Mouse (Mus musculus) frontal cortex, adult (tissue): ENCODE results near the gene Dhx34.
A peak's percentile ranks its signal among the peaks of the same experiment; 100 is the strongest.

ENCODE experiments used
- ATAC-seq: cut with Nextera tagmentation; 2 replicates; pipeline ENCODE4 v1.9.2; 2017; ENCODE audit warnings: mild to moderate bottlenecking, moderate library complexity, mixed read lengths; ENCODE audit not compliant: low TSS enrichment

Gene Dhx34

GRCm38 (mm10) chr7:16210862-16211365, 10.9 kb downstream of the Dhx34 start:
- ATAC-seq = no peak

DNA sequence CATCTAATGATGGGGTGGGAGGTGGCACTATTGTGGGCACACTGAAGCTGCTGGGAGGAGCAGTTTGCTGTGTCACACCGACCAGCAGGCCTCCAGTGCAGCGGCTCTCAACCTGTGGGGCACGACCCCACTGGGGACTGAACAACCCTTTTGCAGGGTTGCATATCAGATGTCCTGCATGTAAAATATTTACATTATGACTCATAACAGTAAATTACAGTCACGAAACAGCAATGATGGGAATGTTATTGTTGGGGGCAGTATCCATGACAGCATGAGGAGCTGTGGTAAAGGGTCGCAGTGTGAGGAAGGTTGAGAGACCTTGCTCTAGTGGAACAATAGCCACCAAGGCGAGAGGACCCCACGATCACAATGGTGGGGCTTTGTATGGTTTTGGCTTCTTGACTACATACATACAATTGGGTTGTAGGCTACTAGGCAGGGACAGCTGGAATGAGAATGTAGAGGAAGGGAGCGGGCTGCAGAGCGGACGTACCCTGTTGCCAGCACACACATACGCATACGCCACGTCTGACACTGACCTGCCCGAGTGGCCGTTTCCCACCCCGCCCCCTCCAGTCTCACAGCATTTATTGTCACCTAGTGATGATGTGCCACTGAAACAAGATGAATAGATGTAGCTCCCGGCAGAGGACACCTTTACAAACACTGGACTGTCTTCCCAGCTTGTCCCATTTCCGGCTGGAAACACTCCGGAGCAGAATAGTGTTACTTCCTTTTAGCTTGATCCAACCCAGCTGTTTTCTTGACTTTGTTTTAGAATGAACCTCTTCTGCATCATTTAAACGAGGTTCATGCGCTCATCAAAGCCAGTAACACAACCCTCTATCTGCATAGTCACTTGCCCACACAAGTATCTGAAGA, 12.8 kb downstream of the Dhx34 start:
- ATAC-seq = no peak

GRCm38 (mm10) chr7:16207496-16207895, 14.3 kb downstream of the Dhx34 start:
- peak; percentile 90 for ATAC-seq

DNA sequence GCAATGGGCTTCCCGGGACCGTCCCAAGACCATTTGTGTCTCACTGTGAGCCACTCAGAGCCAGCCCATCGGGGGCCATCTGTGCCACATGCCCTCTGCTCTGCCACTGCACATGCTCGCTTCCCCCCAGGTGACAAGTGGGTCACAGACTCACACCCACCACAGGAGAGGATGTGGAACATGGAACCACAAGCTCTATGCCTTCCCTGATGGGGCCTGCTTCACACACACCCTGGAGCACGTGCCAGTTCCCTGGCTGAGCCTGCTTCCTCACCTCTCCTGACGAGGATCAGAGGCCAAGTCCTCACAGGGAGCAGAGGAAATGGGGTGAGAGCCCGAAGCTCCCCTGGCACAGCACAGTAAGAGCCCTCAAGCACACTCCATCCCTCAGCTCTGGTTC, 14.8 kb downstream of the Dhx34 start:
- peak; percentile 33; the same call in 1 of the 2 replicates for ATAC-seq

DNA sequence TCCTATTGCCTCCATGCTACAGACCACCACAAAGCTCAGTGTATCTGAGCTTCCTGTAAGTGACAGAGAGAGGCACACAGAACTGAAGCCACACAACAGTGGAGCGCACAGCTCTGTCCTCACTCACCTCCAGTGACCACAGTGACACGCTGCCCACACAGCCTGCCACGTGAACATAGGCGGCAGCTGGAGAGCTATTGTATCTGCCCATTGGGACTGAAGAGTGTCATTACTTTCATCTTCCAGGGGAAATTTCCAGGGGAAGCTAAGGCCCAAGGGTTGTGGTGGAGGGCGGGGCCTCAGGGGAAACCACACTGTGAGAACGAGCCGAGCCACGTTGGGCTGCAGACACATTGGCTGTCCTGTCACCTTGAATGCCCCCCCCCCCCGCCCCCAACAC, 17.0 kb downstream of the Dhx34 start:
- no peak for ATAC-seq

- ATAC-seq = no peak
Measured at GRCm38 (mm10) chr7:16203505-16203903, 18.3 kb downstream of the Dhx34 start.

DNA sequence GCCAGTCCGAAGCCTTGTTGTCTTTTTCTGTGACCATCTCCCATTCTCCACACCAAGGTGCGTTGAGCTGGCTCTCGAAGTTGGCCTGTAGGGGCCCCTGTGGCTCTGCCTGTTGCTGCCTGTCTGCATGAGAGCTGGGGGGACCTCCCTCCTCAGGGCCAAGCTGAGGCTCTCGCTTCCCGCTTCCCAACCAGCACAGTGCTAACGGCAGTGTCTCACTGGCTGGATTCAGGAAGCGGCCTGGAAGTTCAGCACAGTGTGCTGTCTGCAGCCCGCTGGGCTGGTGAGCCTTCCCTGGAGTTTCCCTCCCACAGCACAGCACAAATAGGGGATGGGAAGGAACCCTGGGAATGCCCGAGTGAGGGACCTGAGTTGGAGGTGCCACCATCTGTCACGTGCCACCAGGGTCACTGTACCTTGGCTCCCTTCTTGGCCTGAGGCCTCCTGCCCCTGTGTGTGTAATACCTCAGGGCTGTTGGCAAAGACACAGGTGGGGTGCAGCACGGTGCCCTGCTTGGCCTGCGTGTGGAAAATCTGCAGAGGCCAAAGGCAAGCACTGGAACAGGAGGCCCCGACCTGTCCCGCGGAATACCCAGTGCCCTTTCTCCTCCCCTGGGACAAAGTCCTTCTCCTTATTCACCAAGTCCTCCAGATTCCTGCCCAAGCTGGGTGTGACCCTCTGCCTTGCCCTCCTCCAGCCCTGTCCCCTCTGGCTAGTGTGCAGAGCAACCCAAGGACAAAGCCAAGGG, 18.9 kb downstream of the Dhx34 start:
- ATAC-seq = no peak

DNA sequence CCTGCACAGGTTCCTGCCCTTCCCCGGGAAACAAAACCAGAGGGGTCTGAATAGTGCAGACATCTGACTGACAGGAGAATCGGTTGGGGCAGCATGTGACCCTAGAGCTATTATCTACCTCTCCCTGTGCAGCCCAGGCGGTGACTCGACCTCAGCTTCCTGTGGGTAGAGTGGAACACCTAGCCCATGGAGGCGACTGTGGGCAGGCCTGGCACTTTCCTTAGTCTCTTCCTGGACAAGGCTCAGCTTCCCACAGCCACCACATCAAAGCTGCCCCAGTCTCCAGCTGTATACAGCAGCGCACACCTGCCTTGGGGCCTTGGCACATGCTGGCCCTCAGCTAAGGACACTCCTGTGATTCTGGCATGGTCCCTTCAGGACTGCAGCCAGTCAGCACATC, 20.7 kb downstream of the Dhx34 start:
- no peak for ATAC-seq

DNA sequence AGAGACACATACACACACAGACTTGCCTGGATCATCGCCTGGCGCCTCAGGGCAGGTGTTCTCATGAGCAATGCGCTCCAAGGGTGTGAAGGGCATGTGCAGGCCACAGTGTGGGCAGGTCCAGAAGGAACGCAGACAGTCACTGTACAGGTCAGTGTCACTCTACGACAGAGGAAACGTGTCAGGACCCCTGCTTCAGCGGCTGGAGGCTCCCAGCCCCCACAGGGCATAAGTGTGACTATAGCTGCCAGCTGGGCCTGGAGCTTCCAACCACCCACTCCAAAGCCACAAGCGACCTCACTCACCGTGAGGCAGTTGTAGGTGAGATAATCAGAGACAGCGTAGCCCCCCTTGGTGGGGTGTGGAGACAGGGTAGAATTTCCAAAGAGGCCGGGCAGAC, 23.3 kb downstream of the Dhx34 start:
- ATAC-seq = no peak

GRCm38 (mm10) chr7:16197166-16197565, 24.7 kb downstream of the Dhx34 start:
- no peak for ATAC-seq

DNA sequence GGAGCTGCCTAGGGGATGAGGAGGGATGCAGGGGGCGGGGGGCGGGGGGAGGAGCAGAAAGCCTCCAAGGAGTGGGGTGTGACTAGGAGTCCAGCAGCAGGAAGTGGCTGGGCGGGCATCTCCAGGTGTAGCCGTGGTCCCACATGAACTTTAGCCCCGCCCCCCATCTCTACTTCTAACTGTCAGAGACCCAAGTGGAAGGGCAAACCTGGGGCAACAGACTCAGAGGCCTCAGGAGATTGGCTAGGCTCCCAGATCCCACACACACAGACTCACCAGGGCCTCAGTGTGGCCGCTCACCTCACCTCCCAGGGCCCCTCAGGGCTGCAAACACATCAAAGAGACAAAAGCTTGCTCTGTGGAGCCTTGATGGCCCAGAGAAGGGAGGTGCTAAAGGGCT, 25.2 kb downstream of the Dhx34 start:
- no peak for ATAC-seq

DNA sequence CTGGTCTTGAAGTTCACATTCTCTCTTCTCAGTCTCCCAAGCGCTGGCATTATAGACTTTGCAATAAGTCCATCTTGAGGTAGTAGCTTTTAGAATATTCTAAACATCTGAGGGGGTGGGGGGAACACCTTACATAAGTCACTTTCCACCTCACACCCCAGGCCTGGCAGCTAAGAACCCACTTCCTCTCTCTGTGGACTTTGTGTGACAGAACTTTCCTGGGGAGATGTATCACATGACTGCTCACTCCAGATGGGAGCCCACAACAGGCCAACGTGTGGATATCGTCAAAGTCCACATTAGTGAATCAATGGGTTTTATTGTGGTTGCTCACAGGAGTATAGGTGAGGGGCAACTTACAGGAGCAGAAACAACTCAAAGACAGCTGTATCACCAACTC, 28.1 kb downstream of the Dhx34 start:
- ATAC-seq = no peak

DNA sequence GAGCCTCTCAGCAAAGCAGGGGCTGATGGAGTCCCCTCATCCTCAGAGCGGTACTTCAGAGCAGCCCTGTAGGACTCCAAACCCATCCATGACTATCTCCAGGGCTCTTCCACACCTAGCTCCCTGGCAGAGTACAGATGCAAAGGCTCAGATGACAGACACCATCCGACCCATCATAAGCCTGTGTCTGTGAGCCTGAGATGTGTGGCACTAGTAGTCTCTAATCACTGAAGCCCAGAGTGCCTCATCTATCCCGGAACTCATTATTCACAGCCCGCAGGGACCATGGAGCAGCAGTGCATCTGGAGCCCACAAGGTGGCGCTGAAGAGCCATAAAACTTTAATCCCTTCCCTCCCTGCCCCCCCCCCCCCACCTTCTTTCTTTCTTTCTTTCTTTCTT, 29.5 kb downstream of the Dhx34 start:
- ATAC-seq = peak; percentile 50; the same call in 1 of the 2 replicates

DNA sequence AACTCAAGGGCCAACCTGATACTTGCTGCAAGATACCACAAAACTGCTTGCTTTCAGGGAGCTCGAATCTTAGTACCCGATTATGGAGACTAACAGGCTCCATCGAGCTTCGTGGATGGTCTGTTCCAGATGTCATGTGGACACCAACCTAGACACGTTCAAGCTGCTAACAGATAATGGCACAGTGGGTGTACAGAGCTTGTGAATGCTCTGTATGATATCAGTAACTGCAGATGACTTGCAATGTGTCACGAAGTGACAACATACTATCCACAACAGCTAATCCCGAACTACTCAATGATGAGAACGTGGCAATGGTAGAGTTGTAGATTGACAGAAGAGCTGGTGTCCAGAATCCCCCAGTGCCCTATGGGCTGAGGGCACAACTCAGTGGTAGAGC, 34.3 kb downstream of the Dhx34 start:
- ATAC-seq = no peak

DNA sequence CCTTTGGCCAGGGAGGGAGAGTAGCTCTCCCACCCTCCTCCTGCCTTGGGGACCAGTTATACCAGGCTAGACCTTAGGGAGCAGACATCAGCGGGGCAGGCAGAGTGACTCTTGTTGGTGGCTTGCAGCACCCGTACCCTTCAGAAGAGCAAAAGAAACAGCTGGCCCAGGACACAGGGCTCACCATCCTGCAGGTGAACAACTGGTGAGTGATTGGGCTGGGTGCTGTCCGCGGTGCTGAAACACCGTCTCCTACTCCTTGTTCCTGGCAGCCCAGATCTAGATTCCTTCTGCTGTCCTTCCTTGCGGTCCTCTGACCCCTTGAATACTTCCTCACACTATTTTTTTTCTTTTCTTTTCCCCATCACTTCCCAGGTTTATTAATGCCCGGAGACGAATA, 38.2 kb downstream of the Dhx34 start:
- ATAC-seq = no peak

GRCm38 (mm10) chr7:16178114-16178513, 43.7 kb downstream of the Dhx34 start:
- ATAC-seq = no peak

GRCm38 (mm10) chr7:16175542-16175931, 46.3 kb downstream of the Dhx34 start:
- no peak for ATAC-seq

- ATAC-seq = peak; percentile 80
Measured at GRCm38 (mm10) chr7:16174597-16175541, 47.0 kb downstream of the Dhx34 start, which contains the start of gene Meis3. Gene Meis3, plus strand, starts transcription at chr7:16175090.

GRCm38 (mm10) chr7:16173146-16173545, 48.7 kb downstream of the Dhx34 start:
- no peak for ATAC-seq

DNA sequence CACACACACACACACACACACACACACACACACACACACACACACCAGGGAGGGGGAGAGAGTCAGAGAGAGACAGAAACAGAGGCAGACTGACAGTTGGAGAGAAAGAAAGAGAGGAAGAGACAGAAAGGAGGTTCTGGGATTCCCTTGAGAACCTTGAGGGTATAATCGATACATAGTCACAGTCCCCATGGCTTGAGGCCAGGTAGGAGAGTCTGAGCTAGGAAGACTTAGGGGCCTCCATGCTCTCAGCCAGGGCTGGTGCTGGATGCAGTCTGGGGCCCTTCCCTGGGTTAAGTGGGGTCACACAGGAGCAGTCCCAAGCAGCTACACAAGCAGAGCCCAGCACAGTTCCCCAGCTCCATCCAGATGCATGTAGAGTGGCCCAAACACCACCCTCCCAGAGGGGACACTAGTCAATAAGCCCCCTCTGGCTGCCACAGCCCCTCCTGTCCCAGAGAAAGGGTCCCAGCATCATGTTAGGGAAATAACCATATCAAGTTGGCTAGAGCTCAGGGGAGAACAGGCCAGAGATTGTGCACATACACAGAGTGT, 49.2 kb downstream of the Dhx34 start:
- no peak for ATAC-seq

DNA sequence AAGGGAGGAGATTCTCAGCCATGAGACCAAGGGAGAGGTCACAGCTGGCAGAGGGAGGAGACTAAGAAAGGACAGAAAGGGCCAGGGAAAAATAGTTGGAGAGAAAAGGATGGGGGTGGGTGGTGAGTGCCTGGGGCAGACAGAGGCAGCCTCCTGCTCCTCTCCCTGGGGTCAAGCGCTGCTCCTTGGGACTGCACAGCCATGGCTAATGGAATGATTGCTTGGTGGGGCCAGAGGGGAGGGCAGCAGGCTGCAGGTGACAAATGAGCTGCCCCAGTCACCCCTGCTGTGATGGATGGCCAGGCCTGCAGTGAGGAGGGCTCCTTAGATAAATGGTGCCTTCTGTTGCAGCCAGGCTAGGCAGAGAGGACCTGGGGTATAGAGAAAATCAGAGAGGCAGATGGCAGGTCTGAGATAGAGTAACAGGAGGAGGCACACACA, 49.7 kb downstream of the Dhx34 start:
- ATAC-seq = no peak
